Mouse (Mus musculus): ENCODE measurements around the gene Gns.

The Gns gene

GRCm38 (mm10) chr10:121429981-121430682 lies 65.2 kb downstream of the Gns start:
- in situ Hi-C loops (cut with MboI, MseI) = no loop called here

- in situ Hi-C loops (cut with MboI, MseI) = no loop called here
Observed at GRCm38 (mm10) chr10:121430764-121431540, 66.1 kb downstream of the Gns start.

GRCm38 (mm10) chr10:121432041-121432634 lies 67.2 kb downstream of the Gns start:
- in situ Hi-C loops (cut with MboI, MseI) = no loop called here

GRCm38 (mm10) chr10:121432635-121433280 lies 67.9 kb downstream of the Gns start:
- in situ Hi-C loops (cut with MboI, MseI) = no loop called here

- in situ Hi-C loops (cut with MboI, MseI) = no loop called here
Observed at GRCm38 (mm10) chr10:121434441-121435103, 69.7 kb downstream of the Gns start.

GRCm38 (mm10) chr10:121435546-121436257 lies 70.8 kb downstream of the Gns start:
- in situ Hi-C loops (cut with MboI, MseI) = no loop called here

GRCm38 (mm10) chr10:121436258-121436645 lies 71.4 kb downstream of the Gns start:
- in situ Hi-C loops (cut with MboI, MseI) = no loop called here

- in situ Hi-C loops (cut with MboI, MseI) = no loop called here
Observed at GRCm38 (mm10) chr10:121436693-121437092, 71.8 kb downstream of the Gns start.

GRCm38 (mm10) chr10:121438109-121438508 lies 73.2 kb downstream of the Gns start:
- in situ Hi-C loops (cut with MboI, MseI) = no loop called here

GRCm38 (mm10) chr10:121439310-121439731 lies 74.4 kb downstream of the Gns start:
- in situ Hi-C loops (cut with MboI, MseI) = no loop called here

GRCm38 (mm10) chr10:121443791-121444190 lies 78.9 kb downstream of the Gns start:
- in situ Hi-C loops (cut with MboI, MseI) = no loop called here

- in situ Hi-C loops (cut with MboI, MseI) = no loop called here
Observed at GRCm38 (mm10) chr10:121444198-121444597, 79.3 kb downstream of the Gns start.

- in situ Hi-C loops (cut with MboI, MseI) = no loop called here
Observed at GRCm38 (mm10) chr10:121445808-121446207, 80.9 kb downstream of the Gns start.
